Mouse (Mus musculus): ENCODE measurements around the gene Phtf2. TPM values are rescaled to one million over a fixed set of nuclear protein-coding genes. Genes with fewer than 3 reads are reported as not detected.

Phtf2 gene
- 0.55 and 1.0 TPM in 2 replicates for polyA plus RNA-seq (2012; rRNA removed)

DNA sequence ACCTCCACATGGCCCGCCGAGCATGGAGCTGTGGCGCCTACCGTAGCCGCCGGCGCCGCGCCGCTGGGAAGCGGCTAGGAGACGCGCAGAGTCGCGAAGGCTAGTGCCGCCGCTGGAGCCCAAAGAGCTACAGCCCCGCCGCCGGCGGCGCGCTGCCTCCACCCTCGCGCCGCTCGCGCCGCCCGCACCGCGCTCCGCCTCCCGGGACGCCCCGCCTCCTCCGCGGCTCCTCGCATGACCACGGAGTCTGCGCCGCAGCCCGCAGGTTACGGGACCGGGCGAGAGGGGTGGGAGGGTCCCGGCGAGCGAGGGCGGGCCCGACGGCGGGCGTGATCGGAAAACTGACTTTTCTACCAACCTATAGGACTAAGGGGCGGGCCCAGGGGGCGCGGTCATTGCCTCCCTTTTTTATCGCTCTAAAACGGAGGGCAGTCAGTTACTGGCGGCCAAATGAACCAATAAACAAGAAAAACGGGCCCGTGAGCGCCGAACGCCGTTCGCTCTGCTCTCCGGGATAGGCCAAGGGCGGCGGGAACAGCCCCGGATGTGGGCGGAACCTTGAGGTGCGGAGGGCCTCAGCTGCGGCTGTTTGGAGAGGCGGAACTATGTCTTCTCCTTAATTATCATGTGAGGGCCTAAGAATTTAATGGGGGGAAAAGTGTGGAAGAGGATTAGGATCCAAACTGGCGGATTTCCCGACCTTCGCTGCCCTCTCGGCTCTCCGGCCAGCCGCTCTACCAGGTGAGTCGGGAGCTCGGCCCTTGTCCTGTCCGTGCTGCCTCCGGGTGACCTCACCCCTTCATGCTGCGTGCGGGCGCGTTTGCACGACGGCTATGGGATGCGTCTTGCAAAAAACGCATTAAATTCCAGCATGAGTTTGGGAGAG lies at the start of gene Phtf2, which contains the start of gene Tmem60:
Gene Phtf2 (minus strand): TSS at position 210 of the 886 bp plus-strand sequence.
Gene Tmem60 (plus strand): TSS at position 277 of the 886 bp plus-strand sequence.

Other genes starting within 250 kb of the Phtf2 start
- gene Tmem60, start 67 bp upstream of the Phtf2 start, polyA plus RNA-seq (2012; rRNA removed) = 3.8 and 4.4 TPM in 2 replicates
- 3.6 TPM in 2 replicates for gene Rsbn1l, start 74.3 kb upstream of the Phtf2 start, polyA plus RNA-seq (2012; rRNA removed)
- 27.5 and 31.8 TPM in 2 replicates for gene Ptpn12, start 173.8 kb upstream of the Phtf2 start, polyA plus RNA-seq (2012; rRNA removed)